Mouse (Mus musculus): ENCODE measurements around the gene Dcaf15. TPM values are rescaled to one million over a fixed set of nuclear protein-coding genes. Genes with fewer than 3 reads are reported as not detected.
A peak's percentile ranks its signal among the peaks of the same experiment; 100 is the strongest.

Gene Dcaf15
- polyA plus RNA-seq, 1 experiment from 2014 or later: 8.7 TPM

DNA sequence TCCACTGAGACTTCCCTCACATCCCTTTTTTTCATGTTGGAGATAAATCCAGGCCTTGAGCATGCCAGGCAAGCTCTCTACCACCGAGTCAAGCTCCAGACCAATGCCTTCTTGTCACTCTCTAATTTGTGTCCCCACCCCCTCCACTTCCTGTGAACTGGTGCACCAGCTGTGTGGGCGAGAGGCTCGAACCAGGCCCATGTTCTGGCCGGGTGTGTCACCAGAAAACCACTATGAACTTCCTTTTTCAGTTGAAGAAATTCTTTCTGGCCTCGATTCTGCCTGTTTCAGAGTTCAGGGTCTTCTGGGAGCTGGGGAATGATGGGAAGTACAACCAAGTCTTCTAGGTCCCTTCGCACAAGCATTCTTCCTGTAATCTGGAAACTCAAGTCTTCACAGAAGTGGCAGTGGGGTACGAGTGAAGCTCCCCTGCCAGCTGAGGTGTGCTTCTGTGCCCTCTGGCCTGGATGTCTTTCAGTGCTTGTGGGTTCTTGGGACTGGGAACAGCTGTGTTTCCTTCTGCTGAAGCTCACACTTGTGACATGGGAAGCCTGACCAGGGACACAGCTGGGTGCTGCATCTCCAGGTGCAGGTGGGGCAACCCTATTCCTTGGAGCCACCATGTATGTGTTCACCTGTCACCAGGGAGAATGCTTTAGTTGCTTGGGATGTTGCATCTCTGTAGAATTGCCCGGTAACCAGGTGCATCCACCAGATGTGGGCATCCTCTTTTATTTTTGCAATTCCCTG lies 40.5 kb downstream of the Dcaf15 start:
- Histone ChIP-seq H3K9me3 (no peaks in the 10 kb centered on the region), H3K4me2 (no peak overlapping the region), H3K27me3 (no peaks in the 10 kb centered on the region), H3K27ac (no peak overlapping the region), H3K9ac (no peak overlapping the region), H3K4me3 (no peak overlapping the region), H3K36me3 (no peaks in the 10 kb centered on the region), H3K4me1 (peaks cover 20% of the 10 kb centered on the region)
- no peak for ATAC-seq (ENCODE audit: insufficient number of reproducible peaks, low FRiP score, low TSS enrichment, low read depth)
- WGBS: 58% methylated on average over 8 of the region's 8 CpGs

DNA sequence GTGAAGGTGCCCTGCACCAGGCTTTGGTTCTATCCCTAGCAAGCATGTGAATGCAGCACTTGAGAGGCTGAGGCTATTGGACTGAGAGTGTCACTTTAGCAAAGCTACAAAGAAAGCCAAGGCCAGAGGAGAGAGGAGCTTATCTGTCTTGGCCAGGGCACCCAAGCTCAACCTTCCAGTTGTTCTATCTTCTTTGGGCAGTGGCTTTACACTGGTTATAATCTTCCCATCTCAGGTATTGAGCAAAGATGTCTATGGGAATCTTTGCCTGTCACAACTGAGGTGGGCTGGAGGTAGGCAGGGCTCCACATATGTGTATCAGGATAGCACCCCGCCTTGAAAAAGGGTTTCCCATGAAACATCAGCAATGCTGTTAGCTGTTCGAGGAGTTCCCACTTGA lies 44.3 kb downstream of the Dcaf15 start:
- H3K4me1 ChIP-seq: no peaks in the 10 kb centered on the region
- no peak overlapping the region for H3K27ac ChIP-seq
- no peaks in the 10 kb centered on the region for H3K27me3 ChIP-seq
- ATAC-seq (ENCODE audit: insufficient number of reproducible peaks, low FRiP score, low TSS enrichment, low read depth): no peak
- H3K4me3 ChIP-seq: no peak overlapping the region
- 81% methylated on average over 2 of the region's 2 CpGs for WGBS
- no peak overlapping the region for H3K4me2 ChIP-seq
- H3K9ac ChIP-seq: no peak overlapping the region
- no peaks in the 10 kb centered on the region for H3K9me3 ChIP-seq
- H3K36me3 ChIP-seq: no peaks in the 10 kb centered on the region

DNA sequence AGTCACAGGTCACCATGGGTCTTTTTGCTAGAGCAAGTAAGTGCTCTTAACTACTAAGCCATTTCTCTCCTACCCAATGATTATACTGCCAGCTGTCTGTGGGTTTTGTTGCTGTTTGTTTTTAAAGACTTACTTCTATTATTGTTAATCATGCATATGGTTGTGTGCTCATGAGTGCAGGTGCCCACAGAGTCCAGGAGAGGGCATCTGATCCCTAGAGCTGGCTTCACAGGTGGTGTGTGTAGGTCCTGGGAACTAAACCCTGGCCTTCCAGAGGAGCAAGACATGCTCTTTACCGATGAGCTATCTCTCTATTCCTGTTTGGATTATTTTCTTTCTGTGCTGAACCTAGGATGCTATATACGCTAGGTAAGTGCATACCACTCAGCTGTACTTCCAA lies 45.3 kb downstream of the Dcaf15 start:
- Histone ChIP-seq H3K36me3 (no peaks in the 10 kb centered on the region), H3K4me3 (no peak overlapping the region), H3K27ac (no peak overlapping the region), H3K4me2 (no peak overlapping the region), H3K4me1 (no peaks in the 10 kb centered on the region), H3K9ac (no peak overlapping the region), H3K27me3 (no peaks in the 10 kb centered on the region), H3K9me3 (no peaks in the 10 kb centered on the region)
- 84% methylated on average over 2 of the region's 2 CpGs for WGBS
- no peak for ATAC-seq (ENCODE audit: insufficient number of reproducible peaks, low FRiP score, low TSS enrichment, low read depth)

DNA sequence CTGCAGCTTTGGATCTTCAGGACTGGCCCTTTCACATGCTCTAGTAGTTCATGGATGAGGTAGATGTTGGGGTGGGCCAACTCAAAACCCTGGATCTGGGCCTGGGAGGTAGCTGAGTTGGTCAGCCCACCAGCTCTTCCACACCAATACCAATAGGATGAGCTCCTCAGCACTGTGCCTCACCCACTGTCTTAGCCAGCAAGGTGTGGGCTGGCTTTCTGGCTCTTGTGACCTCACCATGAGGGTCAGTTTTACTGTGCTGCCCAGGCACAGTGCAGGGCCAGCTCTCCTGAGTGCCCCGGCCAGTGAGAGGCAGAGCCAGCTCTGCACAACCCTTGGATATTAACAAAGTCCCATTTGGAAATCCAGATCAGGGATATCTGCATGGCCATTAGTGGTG lies 46.7 kb downstream of the Dcaf15 start:
- H3K4me2 ChIP-seq: no peak overlapping the region
- no peak overlapping the region for H3K9ac ChIP-seq
- H3K4me1 ChIP-seq: no peaks in the 10 kb centered on the region
- no peak for ATAC-seq (ENCODE audit: insufficient number of reproducible peaks, low FRiP score, low TSS enrichment, low read depth)
- no peak overlapping the region for H3K4me3 ChIP-seq
- H3K9me3 ChIP-seq: no peaks in the 10 kb centered on the region
- H3K36me3 ChIP-seq: no peaks in the 10 kb centered on the region
- 97% methylated on average over 1 of the region's 1 CpGs for WGBS
- H3K27me3 ChIP-seq: no peaks in the 10 kb centered on the region
- no peak overlapping the region for H3K27ac ChIP-seq

DNA sequence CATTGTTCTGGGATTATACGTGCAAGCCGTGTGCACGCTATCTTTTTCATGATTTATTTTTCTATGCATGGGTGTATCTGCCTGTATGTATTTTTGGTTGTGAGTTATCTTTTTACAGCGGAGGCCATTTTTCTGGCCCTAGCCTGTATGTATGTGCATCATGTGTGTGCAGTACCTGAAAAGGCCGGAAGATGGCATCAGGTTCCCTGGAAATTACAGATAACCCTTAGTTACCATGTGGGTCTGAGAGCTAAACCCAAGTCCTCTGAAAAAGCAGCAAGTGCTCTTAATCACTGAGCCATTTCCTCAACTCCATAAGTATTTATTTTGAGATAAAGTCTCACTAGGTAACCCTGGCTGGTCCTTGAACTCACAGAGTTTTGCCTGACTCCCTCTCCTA lies 51.3 kb downstream of the Dcaf15 start:
- ATAC-seq (ENCODE audit: insufficient number of reproducible peaks, low FRiP score, low TSS enrichment, low read depth): no peak
- Histone ChIP-seq H3K27me3 (no peaks in the 10 kb centered on the region), H3K9me3 (no peaks in the 10 kb centered on the region), H3K4me1 (no peaks in the 10 kb centered on the region), H3K36me3 (no peaks in the 10 kb centered on the region), H3K4me3 (no peak overlapping the region), H3K4me2 (no peak overlapping the region), H3K27ac (no peak overlapping the region), H3K9ac (no peak overlapping the region)
- 96% methylated on average over 5 of the region's 5 CpGs for WGBS

DNA sequence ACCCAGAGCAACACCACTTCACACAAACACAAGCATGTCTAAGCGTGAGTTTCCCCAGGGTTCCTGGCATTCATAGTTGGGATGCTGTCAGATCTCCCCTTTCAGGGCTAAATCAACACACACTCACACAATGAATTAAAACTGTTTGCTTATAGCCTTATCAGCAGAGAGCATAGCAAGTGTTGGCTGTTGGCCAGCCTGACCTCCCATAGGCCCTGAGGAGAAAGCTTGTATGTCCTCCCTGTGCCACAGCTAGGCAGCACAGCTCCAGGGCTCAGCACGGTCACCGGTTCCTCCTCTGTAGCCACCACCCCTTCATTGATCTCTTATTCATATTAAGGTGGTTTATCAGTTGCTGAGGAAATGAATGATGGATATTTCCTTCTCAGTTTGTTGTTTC lies 51.8 kb downstream of the Dcaf15 start:
- ATAC-seq (ENCODE audit: insufficient number of reproducible peaks, low FRiP score, low TSS enrichment, low read depth): no peak
- Histone ChIP-seq H3K27ac (no peak overlapping the region), H3K4me1 (no peaks in the 10 kb centered on the region), H3K9ac (no peak overlapping the region), H3K9me3 (no peaks in the 10 kb centered on the region), H3K4me2 (no peak overlapping the region), H3K36me3 (no peaks in the 10 kb centered on the region), H3K27me3 (no peaks in the 10 kb centered on the region), H3K4me3 (no peak overlapping the region)
- WGBS: 80% methylated on average over 3 of the region's 3 CpGs

DNA sequence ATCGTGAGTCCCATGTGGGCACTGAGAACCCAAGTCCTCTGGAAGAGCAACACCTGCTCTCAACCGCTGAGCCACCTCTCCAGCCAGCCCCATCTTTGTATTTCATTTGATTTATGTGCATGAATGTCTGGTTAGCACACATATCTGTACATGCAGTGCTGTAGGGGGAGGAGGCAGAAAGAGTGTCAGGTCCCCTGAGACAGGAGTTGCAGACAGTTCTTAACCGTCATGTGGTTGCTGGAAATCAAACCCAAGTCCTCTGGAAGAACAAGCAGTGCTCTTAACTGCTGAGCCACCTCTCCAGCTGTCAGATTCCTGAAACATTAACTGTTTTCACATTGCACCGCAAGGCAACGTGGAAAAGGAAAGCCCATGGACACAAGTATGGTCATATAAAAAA lies 56.4 kb downstream of the Dcaf15 start:
- Histone ChIP-seq H3K4me1 (peaks cover 5% of the 10 kb centered on the region; the same call in 1 of the 2 replicates), H3K4me3 (no peak overlapping the region), H3K9ac (no peak overlapping the region), H3K9me3 (no peaks in the 10 kb centered on the region), H3K4me2 (no peak overlapping the region), H3K27me3 (peaks cover 28% of the 10 kb centered on the region), H3K36me3 (no peaks in the 10 kb centered on the region), H3K27ac (no peak overlapping the region)
- 44% methylated on average over 5 of the region's 5 CpGs for WGBS
- ATAC-seq (ENCODE audit: insufficient number of reproducible peaks, low FRiP score, low TSS enrichment, low read depth): no peak

MicroRNA genes within 50 kb of the gene (microRNA counts, 519-probe panel; counts per million panel counts)
- microRNA mmu-miR-709: 2,056 counts per million, percentile 36 among the panel's probes with 10 or more counts

Small RNA genes within 50 kb of the gene (microRNA-seq; reads per million reads assigned to microRNA genes)
- gene Mir709: not detected

Other genes with a start within 250 kb of the Dcaf15 start
- 17.2 and 23.5 TPM in 2 replicates for gene Adgrl1, start 204.7 kb downstream of the Dcaf15 start, polyA plus RNA-seq (2015; fragmentation: Nextera tagmentation; extraction: Ambion mirVana)
- 0.35 and 0.37 TPM in 2 replicates for gene Gm10644, start 149.6 kb downstream of the Dcaf15 start, polyA plus RNA-seq (2015; fragmentation: Nextera tagmentation; extraction: Ambion mirVana)
- gene Asf1b, start 149.3 kb downstream of the Dcaf15 start, polyA plus RNA-seq (2015; fragmentation: Nextera tagmentation; extraction: Ambion mirVana): 55.8 and 62.5 TPM in 2 replicates
- 171 and 227 TPM in 2 replicates for gene Prkaca, start 131.8 kb downstream of the Dcaf15 start, polyA plus RNA-seq (2015; fragmentation: Nextera tagmentation; extraction: Ambion mirVana)
- 8.8 and 10.6 TPM in 2 replicates for gene Samd1, start 107.1 kb downstream of the Dcaf15 start, polyA plus RNA-seq (2015; fragmentation: Nextera tagmentation; extraction: Ambion mirVana)
- 0.58 and 1.00 TPM in 2 replicates for gene 1700067K01Rik, start 103.3 kb downstream of the Dcaf15 start, polyA plus RNA-seq (2015; fragmentation: Nextera tagmentation; extraction: Ambion mirVana)
- 0.27 and 0.71 TPM in 2 replicates for gene 2210011C24Rik, start 92.6 kb downstream of the Dcaf15 start, polyA plus RNA-seq (2015; fragmentation: Nextera tagmentation; extraction: Ambion mirVana)
- gene Palm3, start 83.3 kb downstream of the Dcaf15 start, polyA plus RNA-seq (2015; fragmentation: Nextera tagmentation; extraction: Ambion mirVana): 5.4 and 5.5 TPM in 2 replicates
- 1.7 and 2.2 TPM in 2 replicates for gene Il27ra, start 62.2 kb downstream of the Dcaf15 start, polyA plus RNA-seq (2015; fragmentation: Nextera tagmentation; extraction: Ambion mirVana)
- not detected in 2 replicates for gene Rln3, start 59.8 kb downstream of the Dcaf15 start, polyA plus RNA-seq (2015; fragmentation: Nextera tagmentation; extraction: Ambion mirVana)
- 1.0 and 1.4 TPM in 2 replicates for gene Gm10643, start 39.6 kb downstream of the Dcaf15 start, polyA plus RNA-seq (2015; fragmentation: Nextera tagmentation; extraction: Ambion mirVana)
- gene Rfx1, start 37.9 kb downstream of the Dcaf15 start, polyA plus RNA-seq (2015; fragmentation: Nextera tagmentation; extraction: Ambion mirVana): 8.0 and 8.5 TPM in 2 replicates
- 2.0 and 2.2 TPM in 2 replicates for gene Podnl1, start 21.2 kb upstream of the Dcaf15 start, polyA plus RNA-seq (2015; fragmentation: Nextera tagmentation; extraction: Ambion mirVana)
- gene Cc2d1a, start 43.2 kb upstream of the Dcaf15 start, polyA plus RNA-seq (2015; fragmentation: Nextera tagmentation; extraction: Ambion mirVana): 28.5 and 29.2 TPM in 2 replicates
- gene 4930432K21Rik, start 43.3 kb upstream of the Dcaf15 start, polyA plus RNA-seq (2015; fragmentation: Nextera tagmentation; extraction: Ambion mirVana): 1.1 and 1.3 TPM in 2 replicates
- 1.8 and 3.0 TPM in 2 replicates for gene Nanos3, start 80.4 kb upstream of the Dcaf15 start, polyA plus RNA-seq (2015; fragmentation: Nextera tagmentation; extraction: Ambion mirVana)
- 13.5 and 15.1 TPM in 2 replicates for gene Zswim4, start 132.3 kb upstream of the Dcaf15 start, polyA plus RNA-seq (2015; fragmentation: Nextera tagmentation; extraction: Ambion mirVana)
- gene D8Ertd738e, start 145.0 kb upstream of the Dcaf15 start, polyA plus RNA-seq (2015; fragmentation: Nextera tagmentation; extraction: Ambion mirVana): 309 and 325 TPM in 2 replicates
- gene Mri1, start 152.6 kb upstream of the Dcaf15 start, polyA plus RNA-seq (2015; fragmentation: Nextera tagmentation; extraction: Ambion mirVana): 62.0 and 65.5 TPM in 2 replicates
- 18.8 and 20.6 TPM in 2 replicates for gene Ccdc130, start 165.6 kb upstream of the Dcaf15 start, polyA plus RNA-seq (2015; fragmentation: Nextera tagmentation; extraction: Ambion mirVana)

Data from limb, embryonic 15.5 days (tissue).